Mouse (Mus musculus) embryonic fibroblast, embryonic 13.5 days (primary cell): Measurements from ENCODE around the gene Ang.

Experiments
- CTCF ChIP-seq: IDR thresholded peaks from 2 replicates; pipeline ENCODE4 v1.5.1; 2011; ENCODE audit warnings: mild to moderate bottlenecking, control low read depth, low read length, moderate library complexity, borderline replicate concordance; ENCODE audit not compliant: insufficient read depth
- POLR2A ChIP-seq: IDR thresholded peaks from 2 replicates; pipeline ENCODE4 v1.6.1; 2011; ENCODE audit warnings: low read depth, mild to moderate bottlenecking, control low read depth, low read length, moderate library complexity

DNA sequence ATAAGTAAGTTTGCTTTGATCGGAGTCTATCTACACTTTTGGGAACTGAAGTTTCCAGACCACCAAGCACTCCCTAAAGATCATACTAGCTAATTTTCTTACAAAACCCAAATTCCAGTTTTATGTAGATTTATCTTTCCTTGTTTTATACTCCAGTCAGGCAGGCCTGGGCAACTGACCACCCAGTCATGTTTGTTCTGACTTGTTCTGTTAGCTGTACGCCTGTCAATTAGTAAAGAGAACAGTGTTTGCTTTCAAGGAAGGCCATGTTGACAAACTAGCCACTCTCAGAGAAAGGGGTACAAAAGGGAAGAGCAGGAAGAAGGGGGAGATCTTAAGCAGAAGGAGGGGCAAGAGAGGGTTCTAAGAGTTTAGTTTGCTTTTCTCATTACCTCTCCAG is 13.4 kb downstream of the Ang start:
- TF ChIP-seq POLR2A = no peak
- no peak for TF ChIP-seq CTCF
